ENCODE assay signal across 15 mouse cellular contexts in the genomic region with DNA sequence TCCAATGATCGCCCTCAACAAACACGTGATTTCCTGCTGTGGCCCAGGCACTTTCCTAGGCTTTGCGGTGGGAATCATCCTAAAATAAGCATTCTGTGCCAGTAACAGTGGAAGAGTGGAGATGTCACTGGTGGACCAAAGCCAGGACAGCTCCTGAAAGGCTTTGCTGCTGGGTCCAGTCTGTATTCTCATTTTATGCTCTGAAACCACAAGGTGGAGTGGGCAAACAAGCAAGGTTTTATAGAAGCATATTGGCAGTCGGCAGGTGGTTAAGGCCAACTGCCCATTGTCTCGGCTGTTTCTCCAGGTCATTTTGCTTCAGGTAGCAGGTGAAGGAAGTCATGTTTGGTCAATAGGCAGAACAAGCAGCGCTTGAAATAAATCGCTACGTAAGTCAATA. TPM values are rescaled to one million over a fixed set of nuclear protein-coding genes. Genes with fewer than 3 reads are reported as not detected.
DNase-seq lines count a peak whose midpoint lies in the region; ATAC-seq and TF ChIP-seq lines count a peak whose summit lies in the region.
"Had no signal": no experiment of that assay in that cellular context is flagged by ENCODE, and none has a peak within 500 bp of the region (broad histone marks: within the 10 kb centered on the region; RNA-seq: fewer than 3 reads in every experiment).

No protein-coding gene starts in this region.

- intact Hi-C loops in left cerebral cortex, adult 2 months (cut with DNase I): no loop called here

- no peaks in the 10 kb centered on the region for H3K36me3 ChIP-seq in hindbrain, embryonic 13.5 days
- H3K36me3 ChIP-seq in hindbrain, embryonic 12.5 days: no peaks in the 10 kb centered on the region
- H3K36me3 ChIP-seq in lung, embryonic 15.5 days: no peaks in the 10 kb centered on the region
- no peaks in the 10 kb centered on the region; the same call in 1 of the 2 replicates for H3K36me3 ChIP-seq in intestine, postnatal 0 days (ENCODE audit: control insufficient read depth, insufficient read depth)
- H3K36me3 ChIP-seq: limb, embryonic 15.5 days had no signal

- H3K4me2 ChIP-seq in hindbrain, embryonic 13.5 days: 0 out of 2 replicates have a peak overlapping the region, but pooled peaks have one; percentile 6
- no peak overlapping the region for H3K4me2 ChIP-seq in hindbrain, embryonic 12.5 days (replicated peaks)
- peak overlapping the region; percentile 11; the same call in 1 of the 2 replicates for H3K4me2 ChIP-seq in lung, embryonic 15.5 days
- H3K4me2 ChIP-seq in intestine, postnatal 0 days (replicated peaks; ENCODE audit: low read depth): peak overlapping the region; percentile 51
- H3K4me2 ChIP-seq: embryonic facial prominence, embryonic 12.5 days; limb, embryonic 15.5 days had no signal

- TF ChIP-seq CTCF in intestine, postnatal 0 days (IDR thresholded peaks at IDR 0.05; ENCODE audit: low read depth): peak; percentile 37
- no peak for TF ChIP-seq CTCF in left cerebral cortex, adult 2 months (IDR thresholded peaks at IDR 0.05)

- H3K27ac ChIP-seq in hindbrain, embryonic 13.5 days: no peak overlapping the region
- no peak overlapping the region for H3K27ac ChIP-seq in hindbrain, embryonic 12.5 days
- no peak overlapping the region for H3K27ac ChIP-seq in lung, embryonic 15.5 days
- no peak overlapping the region for H3K27ac ChIP-seq in intestine, postnatal 0 days (ENCODE audit: low read depth, low read length)
- no peak overlapping the region for H3K27ac ChIP-seq in left cerebral cortex, adult 2 months
- H3K27ac ChIP-seq: embryonic facial prominence, embryonic 12.5 days; limb, embryonic 15.5 days had no signal

- no peaks in the 10 kb centered on the region for H3K9me3 ChIP-seq in hindbrain, embryonic 13.5 days
- no peaks in the 10 kb centered on the region for H3K9me3 ChIP-seq in hindbrain, embryonic 12.5 days (replicated peaks)
- H3K9me3 ChIP-seq in lung, embryonic 15.5 days: no peaks in the 10 kb centered on the region
- H3K9me3 ChIP-seq in intestine, postnatal 0 days (ENCODE audit: control insufficient read depth): no peaks in the 10 kb centered on the region
- H3K9me3 ChIP-seq: embryonic facial prominence, embryonic 12.5 days; limb, embryonic 15.5 days had no signal

- DNase-seq in lung, postnatal 25 days (ENCODE audit: low spot score): no peak
- peak; percentile 91 for DNase-seq in cerebellum, adult 11-12 months
- DNase-seq in T-cell, adult 2 months (ENCODE audit: low spot score): no peak
- no peak for DNase-seq in left cerebral cortex, adult 2 months (ENCODE audit: extremely low spot score in 1 of 2, low spot score in 2 of 2)
- DNase-seq: adrenal gland, postnatal 10 days; B cell, adult 2 months; kidney, adult 18-20 months; right cerebral cortex, adult 18-20 months had no signal

- no peaks in the 10 kb centered on the region for H3K27me3 ChIP-seq in hindbrain, embryonic 13.5 days
- no peaks in the 10 kb centered on the region for H3K27me3 ChIP-seq in hindbrain, embryonic 12.5 days
- no peaks in the 10 kb centered on the region for H3K27me3 ChIP-seq in lung, embryonic 15.5 days
- no peaks in the 10 kb centered on the region for H3K27me3 ChIP-seq in intestine, postnatal 0 days (replicated peaks; ENCODE audit: control insufficient read depth, insufficient read depth, low read length)
- H3K27me3 ChIP-seq: embryonic facial prominence, embryonic 12.5 days; limb, embryonic 15.5 days had no signal

- no peak overlapping the region for H3K4me3 ChIP-seq in hindbrain, embryonic 13.5 days
- no peak overlapping the region for H3K4me3 ChIP-seq in hindbrain, embryonic 12.5 days
- H3K4me3 ChIP-seq in lung, embryonic 15.5 days: no peak overlapping the region
- H3K4me3 ChIP-seq in intestine, postnatal 0 days (ENCODE audit: low read depth, low read length): no peak overlapping the region
- H3K4me3 ChIP-seq in left cerebral cortex, adult 2 months: no peak overlapping the region
- H3K4me3 ChIP-seq: embryonic facial prominence, embryonic 12.5 days; limb, embryonic 15.5 days had no signal

- ATAC-seq in hindbrain, embryonic 13.5 days (ENCODE audit: low FRiP score): no peak
- ATAC-seq in hindbrain, embryonic 12.5 days (ENCODE audit: low FRiP score): no peak
- ATAC-seq in lung, embryonic 15.5 days (ENCODE audit: borderline replicate concordance, extremely low read depth, low FRiP score, low TSS enrichment): no peak
- no peak for ATAC-seq in intestine, postnatal 0 days

- H3K4me1 ChIP-seq in hindbrain, embryonic 13.5 days (replicated peaks): peaks cover 55% of the 10 kb centered on the region
- peaks cover 32% of the 10 kb centered on the region for H3K4me1 ChIP-seq in hindbrain, embryonic 12.5 days
- peaks cover 52% of the 10 kb centered on the region for H3K4me1 ChIP-seq in lung, embryonic 15.5 days
- H3K4me1 ChIP-seq in intestine, postnatal 0 days (replicated peaks; ENCODE audit: control insufficient read depth, insufficient read depth, low read length): peaks cover 12% of the 10 kb centered on the region

- WGBS in hindbrain, embryonic 13.5 days: 86% methylated on average over 8 of the region's 8 CpGs
- WGBS in hindbrain, embryonic 12.5 days: 89% methylated on average over 8 of the region's 8 CpGs
- 65% methylated on average over 8 of the region's 8 CpGs for WGBS in lung, embryonic 15.5 days
- WGBS in intestine, postnatal 0 days: 51% methylated on average over 8 of the region's 8 CpGs

- H3K9ac ChIP-seq in hindbrain, embryonic 13.5 days: no peak overlapping the region
- no peak overlapping the region for H3K9ac ChIP-seq in hindbrain, embryonic 12.5 days
- H3K9ac ChIP-seq in lung, embryonic 15.5 days: no peak overlapping the region
- H3K9ac ChIP-seq in intestine, postnatal 0 days (ENCODE audit: low read depth, low read length): no peak overlapping the region
- H3K9ac ChIP-seq: embryonic facial prominence, embryonic 12.5 days; limb, embryonic 15.5 days had no signal

RNA-seq across cellular contexts. Expression of gene Mpzl1, which starts 3.2 kb away (rescaled TPM):
- polyA plus RNA-seq in hindbrain, embryonic 13.5 days (2015; fragmentation: Nextera tagmentation; extraction: Ambion mirVana): 151 and 157 TPM in 2 replicates
- 140 and 148 TPM in 2 replicates for polyA plus RNA-seq in hindbrain, embryonic 12.5 days (2016; fragmentation: Nextera tagmentation; extraction: Ambion mirVana)
- polyA plus RNA-seq in lung, embryonic 15.5 days (2015; fragmentation: Nextera tagmentation; extraction: Ambion mirVana): 193 and 203 TPM in 2 replicates
- polyA plus RNA-seq in intestine, postnatal 0 days (2015; fragmentation: Nextera tagmentation; extraction: Ambion mirVana): 53.3 and 56.3 TPM in 2 replicates
- 10 to 100 TPM; 24.0 to 24.8 TPM for total RNA-seq in left cerebral cortex, adult 2 months (2021)
- total RNA-seq: monocyte, adult 5-6 weeks had no signal
